Mouse (Mus musculus) urinary bladder, adult 18-20 months (tissue): ENCODE results near the gene Slit1.

ENCODE experiments used
- DNase-seq, 2 experiments: peaks; one replicate each; pipeline ENCODE4 v3.0.0; 2022; ENCODE audit warnings: low spot score in 2 of 2, mixed read lengths in 2 of 2

Slit1 gene

GRCm38 (mm10) chr19:41655970-41656369 lies 87.5 kb downstream of the Slit1 start:
- DNase-seq, result peak in 1 of 2 experiments; percentile 58

- no peak for DNase-seq
Observed at GRCm38 (mm10) chr19:41655089-41655783, 88.2 kb downstream of the Slit1 start.

- DNase-seq, result no peak
Observed at GRCm38 (mm10) chr19:41651967-41652366, 91.5 kb downstream of the Slit1 start.

DNA sequence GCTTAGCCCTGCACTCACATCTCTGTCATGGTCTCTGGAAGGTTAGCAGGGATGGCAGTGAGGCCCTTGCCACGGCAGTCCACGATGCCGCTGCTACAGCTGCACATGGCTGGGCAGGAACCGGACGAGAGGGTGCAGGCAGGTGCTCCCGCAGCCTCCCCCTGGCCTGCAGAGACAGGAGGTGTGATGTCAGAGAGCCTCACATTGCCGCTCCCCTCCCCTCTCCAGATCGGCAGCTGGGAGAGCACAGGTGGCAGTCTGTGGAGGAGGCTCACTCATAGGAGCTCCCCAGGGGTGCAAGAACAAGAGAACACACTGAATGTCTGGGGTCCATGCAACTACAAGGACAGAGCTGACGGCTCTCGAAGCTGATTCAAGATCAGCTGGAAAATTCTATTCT lies 94.1 kb downstream of the Slit1 start:
- DNase-seq, result no peak

DNA sequence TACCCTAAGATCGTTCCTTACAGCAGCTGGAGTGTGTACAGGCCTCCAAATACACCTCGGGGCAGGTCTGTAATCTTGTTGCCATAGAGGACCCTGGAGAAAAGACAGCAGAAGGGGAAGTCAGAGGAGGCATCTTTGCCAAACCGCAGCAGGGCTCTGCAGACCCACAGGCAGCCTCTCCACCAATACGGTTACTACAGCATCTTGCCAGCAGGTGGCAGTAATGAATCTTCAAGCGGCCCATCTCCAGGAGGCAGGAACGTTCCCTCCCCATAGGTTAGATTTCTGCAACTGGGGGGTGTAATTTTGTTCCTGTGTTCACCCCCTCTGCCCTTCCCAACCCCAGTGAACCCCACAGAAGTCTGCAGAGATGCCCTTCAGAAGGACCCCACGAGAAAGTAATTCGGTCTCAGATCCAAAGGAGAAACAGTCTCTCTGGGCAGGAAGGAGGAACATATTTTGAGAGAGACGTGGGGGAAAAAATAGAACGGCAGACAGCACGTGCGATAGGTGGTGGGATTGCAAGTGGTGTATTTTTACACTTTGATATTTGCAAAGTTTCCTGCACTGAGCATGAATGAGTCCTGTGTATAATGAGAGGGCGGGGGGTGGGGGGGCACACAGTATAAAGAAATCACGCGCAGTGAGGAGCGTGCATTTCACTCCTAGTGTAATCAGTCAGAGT lies 96.4 kb downstream of the Slit1 start:
- DNase-seq, result peak; percentile 13 to 26

DNA sequence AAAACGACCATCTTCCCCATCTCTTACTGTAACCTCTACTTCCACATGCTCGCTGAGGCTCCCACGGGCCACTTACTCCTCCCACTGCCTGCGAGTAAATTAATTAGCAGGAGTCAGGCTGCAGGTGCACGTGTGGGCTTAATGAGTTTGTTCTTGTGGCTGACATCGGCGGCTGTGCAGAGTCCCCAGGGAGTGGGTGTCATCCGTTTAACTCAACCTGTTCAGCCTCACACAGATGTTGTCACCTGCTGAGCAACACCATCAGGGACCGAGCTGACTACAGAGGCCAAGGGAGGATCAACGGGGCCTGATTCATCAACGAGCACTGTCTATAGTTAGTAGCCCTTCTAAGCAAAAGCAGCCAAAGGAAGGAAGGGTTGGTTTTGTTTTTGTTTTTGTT lies 100.5 kb downstream of the Slit1 start:
- DNase-seq, result no peak

- DNase-seq, result no peak
Observed at GRCm38 (mm10) chr19:41634999-41635398, 108.5 kb downstream of the Slit1 start.

DNA sequence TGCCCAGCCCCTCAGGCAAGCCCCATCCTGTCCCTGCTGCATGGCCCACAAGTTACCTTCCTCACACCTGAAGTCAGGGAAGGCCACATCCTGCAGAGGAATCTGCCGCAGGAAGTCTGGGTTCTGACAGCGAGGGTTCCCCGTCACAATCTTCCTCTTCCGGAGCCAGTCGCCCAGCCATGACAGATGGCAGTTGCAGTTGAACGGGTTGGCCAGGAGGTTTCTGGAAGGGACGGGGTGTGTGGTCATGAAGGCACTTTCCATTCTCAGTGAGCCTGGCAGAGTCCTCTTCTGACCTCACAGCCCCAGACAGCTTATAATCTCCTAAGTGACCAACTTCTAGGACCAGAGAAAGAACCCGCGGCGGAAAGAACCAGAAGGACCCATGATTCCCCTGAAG lies 109.4 kb downstream of the Slit1 start:
- peak in 1 of 2 experiments; percentile 7 for DNase-seq

GRCm38 (mm10) chr19:41629532-41629931 lies 113.9 kb downstream of the Slit1 start:
- DNase-seq, result peak in 1 of 2 experiments; percentile 33

GRCm38 (mm10) chr19:41628970-41629369 lies 114.5 kb downstream of the Slit1 start:
- DNase-seq, result no peak

GRCm38 (mm10) chr19:41620366-41621092 lies 122.9 kb downstream of the Slit1 start:
- DNase-seq, result no peak

DNA sequence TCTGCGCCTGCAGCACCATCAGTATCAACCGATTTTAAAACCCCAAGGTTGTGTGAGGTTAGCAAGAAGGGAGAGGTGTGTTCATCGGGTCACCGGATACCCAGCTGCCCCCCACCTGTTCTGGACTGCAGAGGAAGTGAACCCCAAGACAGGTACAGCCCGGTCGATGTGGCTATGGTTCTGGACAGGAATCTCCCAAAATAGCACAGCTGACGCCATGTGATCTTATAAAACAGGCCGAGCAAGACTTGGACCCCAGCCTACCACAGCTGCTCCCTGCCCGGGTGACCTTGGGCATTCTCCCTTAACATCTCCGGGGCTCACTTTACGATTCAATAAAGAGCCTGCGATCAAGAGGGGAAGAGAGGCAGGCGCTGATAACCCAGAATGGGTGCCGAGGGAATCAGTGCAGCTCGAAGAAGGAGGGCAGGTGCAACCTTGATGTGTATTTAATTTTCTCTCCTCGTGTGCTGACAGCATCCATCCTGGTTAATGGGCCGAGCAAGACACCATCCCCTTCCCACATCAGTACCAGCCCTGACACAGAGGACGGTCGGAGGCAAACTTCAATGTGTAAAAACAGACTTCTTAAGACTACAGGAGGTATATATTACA lies 124.6 kb downstream of the Slit1 start:
- DNase-seq, result no peak

DNA sequence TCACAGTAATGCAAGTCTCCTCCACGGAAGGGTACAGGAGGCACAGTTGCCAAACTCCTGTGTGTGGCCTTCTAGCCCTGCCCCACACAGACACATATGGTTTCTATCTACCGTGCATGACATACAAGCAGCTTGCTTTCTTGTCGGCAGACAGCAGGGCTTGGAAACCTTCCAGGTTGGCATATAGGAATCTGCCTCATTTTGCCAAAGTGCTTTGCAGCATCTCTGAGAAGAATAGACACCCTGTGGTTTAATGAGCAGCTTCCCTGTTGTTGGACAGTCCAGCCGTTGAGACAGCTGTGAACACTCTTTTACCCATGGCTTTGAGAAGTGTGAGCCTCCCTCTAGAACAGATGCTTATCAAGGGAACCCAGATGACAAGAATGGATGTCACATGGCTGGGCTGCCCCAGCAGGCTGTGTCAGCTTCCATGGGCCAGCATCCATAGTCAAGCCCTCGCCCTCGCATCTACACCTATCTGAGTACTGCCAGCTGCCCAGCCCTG lies 125.3 kb downstream of the Slit1 start:
- no peak for DNase-seq

GRCm38 (mm10) chr19:41617102-41617501 lies 126.4 kb downstream of the Slit1 start:
- DNase-seq, result no peak

- no peak for DNase-seq
Observed at GRCm38 (mm10) chr19:41616274-41616673, 127.2 kb downstream of the Slit1 start.

DNA sequence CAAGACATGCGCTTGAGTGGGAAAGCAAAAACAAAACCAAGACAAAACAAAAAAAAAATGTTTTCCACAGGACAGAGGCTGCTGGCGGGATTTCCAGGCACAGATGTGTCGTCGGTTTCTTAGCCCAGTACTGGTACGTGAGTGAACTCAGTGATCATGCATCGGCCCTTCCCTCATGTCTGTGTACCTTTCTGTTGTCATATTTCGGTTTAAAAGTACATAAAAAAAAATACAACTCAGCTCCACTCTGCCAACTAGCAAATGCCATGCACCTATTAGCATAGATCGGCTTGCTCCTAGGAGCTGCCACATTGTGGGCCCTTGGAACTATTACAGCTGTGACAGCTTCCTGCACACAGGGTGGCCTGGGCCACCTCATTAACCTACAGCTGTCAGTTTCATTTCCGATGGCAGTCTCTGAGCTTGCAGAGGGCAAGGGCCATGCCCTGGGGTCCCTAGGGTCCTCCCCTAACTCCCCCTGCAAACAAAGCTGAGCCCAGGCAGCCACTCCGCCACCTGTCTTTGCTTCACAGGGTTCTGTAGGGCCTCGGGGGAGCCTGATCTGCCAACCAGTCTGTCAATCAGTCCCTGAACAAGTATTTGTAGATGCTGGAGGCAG lies 127.8 kb downstream of the Slit1 start:
- no peak for DNase-seq

DNA sequence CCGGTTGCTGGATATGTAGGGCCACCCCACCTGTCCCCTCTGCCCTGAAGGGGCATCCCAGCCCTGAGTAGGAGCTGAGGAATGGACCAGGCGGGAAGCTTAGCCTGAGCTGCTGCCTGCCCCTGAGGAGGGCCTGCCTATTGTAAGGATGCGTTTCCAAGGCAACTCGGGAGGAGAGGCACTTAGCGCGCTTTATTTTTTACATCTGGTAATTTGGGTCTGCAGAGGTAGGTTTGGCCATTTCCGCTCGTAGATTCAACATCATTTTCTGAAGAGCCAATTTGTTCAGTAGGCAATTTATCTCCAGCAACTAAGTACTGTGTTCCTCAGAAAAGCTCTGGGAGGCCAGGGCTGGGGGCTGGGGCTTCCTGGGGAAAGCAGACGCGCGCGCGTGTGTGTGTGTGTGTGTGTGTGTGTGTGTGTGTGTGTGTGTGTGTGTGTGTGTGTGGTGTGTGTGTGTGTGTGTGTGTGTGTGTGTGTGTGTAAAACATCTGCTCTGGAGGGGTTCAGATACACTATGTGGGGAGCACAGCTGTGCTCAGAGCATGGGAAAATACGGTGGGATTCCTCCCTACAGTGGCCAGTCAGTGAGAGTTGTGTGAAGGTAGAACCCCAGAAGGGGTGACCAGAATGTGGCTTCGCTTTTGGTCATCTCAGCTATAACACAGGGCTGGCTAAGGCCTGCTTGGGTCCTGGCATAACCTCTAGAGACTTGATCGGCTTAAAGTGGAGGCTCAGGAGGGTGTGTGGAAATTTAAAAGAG lies 130.0 kb downstream of the Slit1 start:
- DNase-seq, result no peak

DNA sequence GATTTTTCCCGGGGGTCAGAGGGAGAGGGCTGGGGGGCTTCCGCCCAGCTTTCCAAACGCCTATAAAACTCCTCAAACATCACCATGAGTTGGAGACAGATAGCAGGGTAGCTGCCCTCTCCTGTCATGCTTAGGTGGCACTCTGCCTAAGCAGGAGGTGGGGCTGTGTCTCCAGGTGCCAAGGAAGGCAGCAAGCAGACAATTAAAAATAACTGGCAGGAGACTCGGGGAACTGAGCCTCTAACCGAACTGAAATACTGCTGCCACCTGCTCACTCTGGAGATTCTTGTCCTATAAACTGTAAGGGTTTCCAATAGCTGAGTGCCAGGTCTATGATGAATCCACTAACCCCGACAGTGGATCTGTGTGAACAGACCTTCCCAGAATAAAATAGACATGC lies 131.8 kb downstream of the Slit1 start:
- DNase-seq, result no peak

DNA sequence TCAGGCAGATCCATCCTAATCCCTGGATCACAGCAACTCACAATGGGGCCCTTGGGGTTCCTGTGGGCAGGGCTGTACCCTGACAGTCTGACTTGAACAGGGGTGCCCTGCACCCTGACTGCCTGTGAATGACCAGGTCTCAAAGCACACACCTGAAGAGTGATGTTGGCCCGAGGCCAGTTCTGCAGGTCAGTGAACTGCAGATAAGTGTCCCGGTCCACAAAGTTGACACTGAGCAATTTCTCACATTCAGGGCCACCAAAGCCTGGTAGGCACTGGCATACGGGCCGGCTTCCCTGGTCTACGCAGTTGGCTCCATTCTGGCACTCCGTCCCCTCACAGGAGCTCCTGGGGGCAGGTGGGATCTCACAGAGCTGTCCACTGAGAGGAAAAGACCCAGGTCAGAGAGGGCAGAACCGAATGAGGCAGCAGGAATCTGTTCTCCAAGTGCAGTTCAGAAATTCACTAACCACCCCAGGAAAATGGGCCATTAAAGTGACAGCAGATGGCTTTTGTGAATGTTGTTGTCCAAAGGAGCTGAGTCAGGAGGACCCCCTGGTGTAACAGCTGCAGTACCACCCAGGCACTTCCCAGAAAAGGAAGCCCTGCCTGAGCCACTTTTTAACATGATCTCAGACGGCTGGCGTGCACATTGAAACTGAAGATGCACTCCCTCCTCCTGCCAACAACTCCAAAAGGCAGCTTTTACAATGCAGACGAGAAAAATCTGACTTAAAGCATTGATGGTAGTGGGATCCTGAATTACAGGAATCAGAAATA lies 137.1 kb downstream of the Slit1 start:
- no peak for DNase-seq

DNA sequence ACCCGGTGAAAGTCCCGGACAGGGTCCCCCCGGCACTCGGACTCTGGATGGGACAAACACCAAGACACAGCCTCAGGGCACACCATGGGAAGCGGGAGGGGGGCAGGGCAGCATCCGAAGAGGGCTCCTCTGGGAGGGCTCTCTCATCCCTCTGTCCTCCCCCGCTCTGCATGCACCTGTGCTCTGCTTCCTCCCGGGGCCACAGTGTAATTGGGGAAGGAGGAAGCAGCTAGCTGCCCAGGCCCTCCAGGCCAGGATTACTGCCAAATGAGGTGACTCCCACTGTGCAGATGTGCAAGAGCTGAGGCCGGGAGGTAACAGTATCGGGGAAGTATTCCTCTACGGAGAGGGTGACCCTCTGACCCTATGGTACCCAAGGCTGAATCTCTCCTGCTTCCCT lies 142.8 kb downstream of the Slit1 start:
- DNase-seq, result no peak
